Mouse (Mus musculus) adipocyte (in vitro differentiated cells): ENCODE data around the gene Tagln2.

Experiments
- DNase-seq: peaks from one replicate; pipeline ENCODE4 v3.0.0-alpha.2; 2016; ENCODE audit warnings: low spot score

Tagln2 gene

DNA sequence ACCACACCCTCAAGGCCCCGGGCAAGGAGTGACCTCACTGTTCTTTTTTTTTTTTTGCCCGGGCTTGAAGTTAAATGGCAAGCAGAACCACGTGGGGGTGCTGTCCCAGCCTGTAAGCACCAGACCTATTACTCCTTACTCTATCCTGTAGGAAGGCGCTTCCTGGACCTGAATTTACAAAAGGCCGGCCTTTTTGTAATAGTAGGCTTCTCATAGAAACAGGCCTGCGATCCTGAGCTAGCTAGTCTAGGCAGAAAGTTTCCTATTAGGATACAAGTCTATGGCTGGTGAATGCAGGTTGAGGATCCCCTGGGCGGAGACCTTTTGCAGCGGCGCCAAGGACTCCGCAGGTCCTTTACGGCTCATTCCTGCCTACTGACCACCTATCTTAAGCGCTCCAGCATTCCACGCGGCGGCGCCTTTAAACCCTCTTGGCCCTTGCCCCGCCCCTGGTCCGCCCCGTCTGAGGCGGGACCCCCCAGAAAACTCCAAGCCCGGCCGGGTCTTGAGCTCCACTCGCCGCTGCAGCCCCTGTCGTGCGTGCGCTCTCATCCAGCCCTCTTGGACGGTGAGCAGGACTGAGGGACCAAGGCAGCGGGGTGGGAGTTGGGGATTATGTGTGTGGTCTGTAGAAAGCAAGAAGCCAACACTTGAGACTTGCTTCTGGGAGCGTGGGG lies at the start of gene Tagln2:
Tagln2 (plus strand) TSS at position 283 of the 677 bp plus-strand sequence.
- DNase-seq: peak; percentile 61

DNA sequence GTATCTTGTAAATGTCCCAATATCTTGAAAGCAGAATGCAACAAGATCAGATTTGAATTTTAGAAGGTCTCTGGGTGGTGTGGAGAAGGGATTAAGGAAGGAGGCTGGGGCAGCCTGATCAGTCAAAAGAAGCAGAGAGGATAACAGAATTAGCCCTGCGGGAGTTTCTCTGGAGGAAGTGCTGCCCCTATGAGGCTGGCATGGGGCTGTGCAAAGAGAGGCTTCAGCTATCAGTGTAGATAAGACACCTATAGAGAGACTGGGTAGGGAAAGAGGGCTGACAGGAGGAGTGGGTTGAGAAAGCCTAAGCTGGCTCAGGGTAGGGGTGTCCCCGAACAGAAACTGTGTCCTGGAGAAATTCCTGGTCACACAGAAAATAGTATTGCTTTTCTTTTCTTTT lies 49.6 kb upstream of the Tagln2 start:
- no peak for DNase-seq

GRCm38 (mm10) chr1:172450848-172451470 lies 48.9 kb upstream of the Tagln2 start:
- no peak for DNase-seq

DNA sequence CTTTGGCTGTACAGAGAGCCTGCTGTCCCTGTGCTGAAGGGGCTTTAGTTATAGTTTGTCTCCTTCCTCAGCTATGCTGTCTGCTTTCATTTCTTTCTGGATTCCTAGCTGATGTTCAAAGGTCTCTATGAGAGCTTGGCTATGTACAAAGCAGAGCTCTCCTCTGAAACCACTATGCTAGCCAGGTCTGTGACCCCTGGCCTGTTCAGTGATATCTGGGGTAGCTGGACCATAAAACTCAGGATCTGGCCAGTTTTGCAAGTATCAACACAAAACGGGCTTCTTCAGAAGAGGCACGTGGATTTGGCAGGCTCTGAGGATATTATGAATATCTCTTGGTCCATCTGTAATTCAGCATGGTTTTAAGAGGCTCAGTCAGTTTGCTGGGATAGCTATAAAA lies 46.9 kb upstream of the Tagln2 start:
- DNase-seq: no peak

- no peak for DNase-seq
Observed at GRCm38 (mm10) chr1:172453810-172454209, 46.0 kb upstream of the Tagln2 start.

GRCm38 (mm10) chr1:172455416-172455815 lies 44.4 kb upstream of the Tagln2 start:
- no peak for DNase-seq

DNA sequence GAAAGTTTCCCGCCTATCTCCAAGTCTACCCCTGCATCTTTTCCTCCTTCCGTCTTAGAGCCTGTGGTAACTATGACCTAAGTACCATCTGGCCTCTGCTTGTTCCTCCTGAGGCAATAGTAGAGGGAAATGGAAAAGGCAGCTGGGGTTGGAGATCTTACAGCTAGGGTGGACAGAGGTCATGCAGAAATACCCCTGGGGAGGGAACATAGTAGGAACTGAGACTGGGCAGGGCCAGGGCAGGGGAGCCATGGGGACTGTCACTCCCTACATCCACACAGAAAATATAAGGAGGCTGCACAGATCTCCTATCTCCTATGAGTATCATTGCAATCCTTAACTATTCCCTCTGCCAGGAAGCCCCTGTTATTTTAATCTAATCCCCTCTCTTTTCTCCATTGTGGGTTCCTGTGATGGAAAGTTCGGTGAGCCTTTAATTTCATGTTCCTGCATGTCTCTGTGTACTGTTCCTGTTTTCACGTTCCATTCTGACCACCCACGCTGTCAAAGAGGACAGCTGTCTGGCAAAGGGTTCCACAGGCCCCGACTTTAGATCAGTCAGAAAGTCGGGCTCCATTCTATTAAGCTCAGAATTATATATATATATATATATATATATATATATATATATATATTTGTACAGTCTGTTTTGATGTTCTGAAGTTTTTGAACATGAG lies 43.7 kb upstream of the Tagln2 start:
- peak; percentile 40 for DNase-seq

DNA sequence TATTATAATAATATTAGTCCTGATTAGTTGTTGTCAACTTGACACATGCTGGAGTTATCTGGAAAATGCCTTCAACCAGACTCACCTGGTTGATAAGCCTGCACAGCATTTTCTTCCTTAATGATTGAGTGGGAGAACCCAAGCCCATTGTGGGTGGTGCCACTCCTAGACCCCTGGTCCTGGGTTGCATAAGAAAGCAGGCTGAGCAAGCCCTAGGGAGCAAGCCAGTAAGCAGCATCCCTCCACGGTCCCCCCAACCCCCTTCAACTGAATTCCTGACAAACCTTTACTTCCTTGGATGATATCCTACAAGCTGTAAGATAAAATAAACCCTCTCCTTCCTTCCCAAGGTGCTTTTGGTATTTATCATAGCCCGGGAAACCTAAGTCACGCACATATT lies 42.7 kb upstream of the Tagln2 start:
- no peak for DNase-seq

- DNase-seq: no peak
Observed at GRCm38 (mm10) chr1:172458041-172458440, 41.8 kb upstream of the Tagln2 start.

- DNase-seq: no peak
Observed at GRCm38 (mm10) chr1:172461602-172462001, 38.2 kb upstream of the Tagln2 start.

DNA sequence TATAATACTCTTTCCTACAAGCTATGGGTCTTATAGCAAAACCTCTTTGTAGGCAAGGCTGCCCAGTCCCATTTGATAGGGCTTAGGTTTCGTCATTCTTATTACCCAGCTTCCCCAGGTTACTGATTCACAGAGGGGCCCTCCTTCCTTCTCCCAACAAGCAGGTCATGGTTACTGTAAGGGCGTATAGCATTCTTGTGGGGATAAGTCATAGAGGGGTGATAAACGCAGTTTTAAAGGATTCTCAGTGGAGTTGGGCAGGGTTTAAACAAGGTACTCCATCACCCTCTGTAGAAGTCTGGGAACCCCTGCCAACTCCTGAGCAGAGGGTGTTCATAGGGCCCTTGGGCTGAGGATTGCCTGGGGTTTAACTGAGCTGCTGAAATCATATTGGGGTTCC lies 37.3 kb upstream of the Tagln2 start:
- DNase-seq: no peak

GRCm38 (mm10) chr1:172463387-172464333 lies 36.2 kb upstream of the Tagln2 start:
- no peak for DNase-seq

DNA sequence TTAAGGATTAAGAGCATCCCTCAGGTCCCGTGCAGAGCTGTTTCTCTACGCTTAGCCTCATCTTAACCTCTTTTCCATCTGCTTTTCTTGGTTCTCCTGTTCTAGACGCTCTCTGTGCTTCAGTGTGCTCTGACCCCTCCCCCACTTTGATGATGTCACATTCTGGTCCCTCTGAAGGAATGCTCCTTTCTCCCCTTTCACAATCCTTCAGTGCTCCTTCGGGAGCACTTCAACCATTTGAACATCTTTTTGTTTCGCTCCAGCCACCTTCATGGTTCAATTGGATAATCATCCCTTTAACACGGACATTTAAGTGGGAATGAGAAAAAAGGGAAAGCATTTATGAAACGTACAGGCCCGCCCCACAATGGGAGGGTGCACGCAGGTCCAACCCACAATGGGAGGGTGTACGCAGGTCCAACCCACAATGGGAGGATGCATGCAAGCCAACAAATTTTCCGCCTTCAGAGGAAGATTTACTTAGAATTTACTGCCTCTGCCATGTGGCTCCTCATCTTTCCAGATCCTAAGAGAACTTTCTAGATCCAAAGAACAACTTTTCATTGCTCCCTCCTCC lies 31.5 kb upstream of the Tagln2 start:
- DNase-seq: no peak

DNA sequence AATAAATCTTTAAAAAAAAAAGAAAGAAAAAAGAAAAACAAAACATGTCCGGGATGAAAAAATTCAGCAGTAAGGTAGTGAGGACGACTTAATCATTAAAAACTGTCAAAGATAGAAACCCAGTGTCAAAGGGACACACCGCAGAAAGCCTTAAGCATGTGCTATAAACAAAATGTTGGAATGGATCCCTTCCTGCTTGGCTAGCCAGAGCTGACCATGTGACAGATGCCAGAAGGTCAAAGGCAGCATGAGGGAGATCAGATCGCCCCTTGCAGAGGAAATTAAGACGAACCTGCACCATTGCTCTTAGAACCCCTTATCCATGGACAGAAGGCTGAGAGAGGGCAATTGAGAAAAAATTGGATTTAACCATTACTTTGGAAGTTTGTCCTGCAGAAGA lies 30.5 kb upstream of the Tagln2 start:
- DNase-seq: no peak

DNA sequence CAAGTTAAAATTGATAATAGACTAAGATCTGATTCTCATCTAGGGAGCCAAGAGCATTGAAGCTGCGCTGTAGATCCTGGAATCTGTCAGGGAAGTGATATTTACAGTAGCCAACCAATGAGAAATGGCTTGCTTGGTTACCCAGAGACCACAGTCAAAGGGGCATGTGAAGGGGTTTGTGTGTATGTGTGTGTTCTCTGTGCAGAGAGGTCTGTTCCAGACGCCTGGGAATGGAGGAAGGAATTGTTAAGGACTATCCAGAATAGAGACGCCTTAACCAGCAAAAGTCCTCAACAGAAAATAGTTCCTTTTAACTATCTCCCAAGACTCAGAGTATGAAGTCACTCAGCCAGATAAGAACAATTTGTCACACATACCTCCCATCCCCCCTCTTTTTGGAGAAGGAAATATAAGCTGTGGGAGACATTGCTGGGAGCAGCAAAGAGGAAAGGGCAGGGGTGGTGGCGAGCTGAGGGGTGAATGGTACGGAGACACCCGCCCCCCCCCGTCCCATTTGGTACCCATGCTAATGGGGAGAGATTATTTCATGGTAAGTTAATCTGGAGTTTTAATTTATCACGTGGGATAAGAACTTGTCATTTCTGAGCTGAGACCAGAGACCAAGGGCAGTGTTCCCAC lies 29.9 kb upstream of the Tagln2 start:
- DNase-seq: no peak

GRCm38 (mm10) chr1:172472909-172473308 lies 26.9 kb upstream of the Tagln2 start:
- DNase-seq: no peak

GRCm38 (mm10) chr1:172474196-172474595 lies 25.7 kb upstream of the Tagln2 start:
- no peak for DNase-seq

- no peak for DNase-seq
Observed at GRCm38 (mm10) chr1:172475054-172475741, 24.6 kb upstream of the Tagln2 start, which contains the start of gene Slamf9. Slamf9 (plus strand) TSS chr1:172475358.

DNA sequence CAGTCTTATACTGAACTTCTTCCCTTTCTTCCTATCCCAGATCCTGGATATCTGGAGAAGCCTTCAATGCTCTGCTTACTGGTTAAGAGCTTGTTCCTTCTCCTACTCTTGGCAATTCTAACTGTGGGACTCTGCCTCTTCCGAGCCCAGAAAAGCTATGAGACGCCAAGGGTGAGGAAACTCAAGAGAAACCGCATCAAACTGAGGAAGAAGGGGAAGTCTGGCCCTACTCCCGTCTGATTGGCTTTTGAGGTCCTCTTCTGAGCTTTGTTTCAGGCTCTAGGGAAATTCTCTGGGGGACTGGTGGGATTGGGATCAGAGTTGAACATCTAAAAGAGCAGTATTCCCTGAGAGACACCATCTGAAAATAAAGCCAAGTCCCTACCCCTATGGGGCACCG lies 21.8 kb upstream of the Tagln2 start:
- no peak for DNase-seq

DNA sequence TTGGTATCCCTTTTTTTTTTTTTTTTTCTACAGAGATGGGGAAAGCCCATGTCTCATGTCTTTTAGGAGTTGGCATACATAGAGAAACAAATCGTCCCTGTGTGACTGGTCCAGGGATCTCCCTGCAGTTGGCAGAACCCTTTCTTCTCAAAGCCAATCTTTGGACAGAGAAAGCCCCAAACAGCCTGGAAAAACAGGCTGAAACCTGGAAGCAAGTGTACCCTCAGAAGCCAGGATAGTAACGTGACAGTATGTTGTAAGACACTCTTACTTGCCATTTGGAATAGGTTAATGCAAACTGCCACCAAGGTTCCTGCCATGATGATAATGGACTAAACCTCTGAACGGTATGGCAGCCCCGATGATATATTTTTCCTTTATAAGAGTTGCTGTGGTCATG lies 19.5 kb upstream of the Tagln2 start:
- no peak for DNase-seq

GRCm38 (mm10) chr1:172481111-172481510 lies 18.7 kb upstream of the Tagln2 start:
- DNase-seq: no peak
